Mouse (Mus musculus): ENCODE data around the gene Gm21887.
"Not testable (repeated sequence)": the region's sequence is repeated elsewhere in the genome, so short reads cannot be mapped to it uniquely, and the experiment has no call there.

Gene Gm21887

DNA sequence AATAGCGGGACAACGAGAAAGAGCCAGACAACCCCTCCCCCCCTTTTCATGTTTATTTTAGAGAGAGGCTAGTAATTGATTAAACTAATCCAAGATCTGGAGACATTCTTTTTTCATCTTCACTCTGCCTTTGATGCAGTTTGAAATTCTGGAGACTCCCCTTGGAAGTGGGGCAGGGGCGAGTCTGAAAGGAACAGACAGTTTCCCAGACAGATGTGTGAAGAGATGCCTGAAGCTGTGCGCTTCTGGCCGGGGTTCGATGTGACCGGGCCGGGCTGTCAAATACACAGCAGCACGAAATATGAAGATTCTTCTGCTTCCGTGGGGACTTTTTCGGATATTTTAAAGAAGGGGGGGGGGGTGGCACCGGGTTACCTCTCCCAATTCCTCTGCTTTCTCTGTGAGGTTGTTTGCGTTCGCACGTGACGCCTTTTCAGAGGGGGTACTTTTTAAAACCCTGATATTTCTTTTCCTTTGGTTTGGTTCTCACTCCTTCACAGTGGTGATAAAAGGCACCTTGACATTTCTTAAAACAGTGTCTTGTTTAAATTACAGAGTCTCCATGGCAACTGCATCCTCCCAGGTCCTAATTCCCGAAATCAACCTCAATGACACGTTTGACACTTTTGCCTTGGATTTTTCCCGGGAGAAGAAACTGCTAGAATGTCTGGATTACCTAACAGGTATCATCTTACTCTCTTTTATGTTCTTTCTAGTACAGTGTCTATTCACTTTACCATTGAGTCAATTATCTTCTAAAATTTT is 25.9 kb upstream of the Gm21887 start:
- in situ Hi-C loops (cut with MseI, MboI): not testable (repeated sequence)

DNA sequence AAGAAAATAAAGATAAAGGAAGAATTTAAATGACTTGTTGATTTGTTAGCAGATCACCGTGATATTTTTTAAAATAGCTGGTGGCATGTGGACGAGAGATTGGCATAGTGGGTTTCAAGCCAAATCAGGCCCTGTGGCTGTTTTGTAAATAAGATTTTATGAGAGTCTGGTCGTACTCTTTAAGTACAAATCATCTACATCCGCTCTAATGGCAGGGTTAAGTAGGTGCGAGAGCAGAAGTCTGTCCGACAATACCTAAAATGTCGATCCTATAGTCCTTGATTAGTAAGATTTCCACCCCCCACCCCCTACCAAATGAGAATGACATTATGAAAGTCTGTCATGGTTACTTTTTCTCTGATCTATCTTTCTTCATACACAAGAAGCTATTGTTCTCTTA is 25.1 kb upstream of the Gm21887 start:
- in situ Hi-C loops (cut with MseI, MboI): not testable (repeated sequence)

DNA sequence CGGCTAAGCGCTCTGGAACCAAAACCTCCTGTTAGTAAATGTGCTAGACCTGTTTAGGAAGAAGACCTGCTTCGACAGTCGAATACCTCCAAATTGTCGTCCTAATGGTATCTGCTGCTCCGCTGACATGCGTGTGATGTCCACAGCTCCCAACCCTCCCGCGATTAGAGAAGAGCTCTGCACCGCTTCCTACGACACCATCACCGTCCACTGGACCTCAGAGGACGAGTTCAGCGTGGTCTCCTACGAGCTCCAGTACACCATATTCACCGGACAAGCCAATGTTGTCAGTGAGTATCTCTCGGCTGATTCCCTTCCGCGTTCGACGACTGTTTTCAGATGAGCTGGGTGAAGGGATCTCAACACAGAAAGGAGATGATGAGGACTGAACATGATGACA is 24.6 kb upstream of the Gm21887 start:
- in situ Hi-C loops (cut with MseI, MboI): not testable (repeated sequence)

DNA sequence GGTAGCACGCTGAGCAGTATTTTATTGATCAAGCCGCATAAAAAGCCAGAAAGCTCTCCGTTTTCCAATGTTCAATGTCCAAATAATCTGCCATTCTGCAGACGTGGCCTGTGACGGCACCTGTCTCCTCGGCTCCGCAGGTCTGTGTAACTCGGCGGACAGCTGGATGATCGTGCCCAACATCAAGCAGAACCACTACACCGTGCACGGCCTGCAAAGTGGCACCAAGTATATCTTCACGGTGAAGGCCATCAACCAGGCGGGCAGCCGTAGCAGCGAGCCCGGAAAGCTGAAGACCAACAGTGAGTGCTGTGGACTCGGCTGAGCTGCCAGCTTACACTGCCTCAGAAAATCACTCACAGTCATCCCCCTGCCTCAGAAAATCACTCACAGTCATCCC is 23.7 kb upstream of the Gm21887 start:
- in situ Hi-C loops (cut with MseI, MboI): not testable (repeated sequence)

DNA sequence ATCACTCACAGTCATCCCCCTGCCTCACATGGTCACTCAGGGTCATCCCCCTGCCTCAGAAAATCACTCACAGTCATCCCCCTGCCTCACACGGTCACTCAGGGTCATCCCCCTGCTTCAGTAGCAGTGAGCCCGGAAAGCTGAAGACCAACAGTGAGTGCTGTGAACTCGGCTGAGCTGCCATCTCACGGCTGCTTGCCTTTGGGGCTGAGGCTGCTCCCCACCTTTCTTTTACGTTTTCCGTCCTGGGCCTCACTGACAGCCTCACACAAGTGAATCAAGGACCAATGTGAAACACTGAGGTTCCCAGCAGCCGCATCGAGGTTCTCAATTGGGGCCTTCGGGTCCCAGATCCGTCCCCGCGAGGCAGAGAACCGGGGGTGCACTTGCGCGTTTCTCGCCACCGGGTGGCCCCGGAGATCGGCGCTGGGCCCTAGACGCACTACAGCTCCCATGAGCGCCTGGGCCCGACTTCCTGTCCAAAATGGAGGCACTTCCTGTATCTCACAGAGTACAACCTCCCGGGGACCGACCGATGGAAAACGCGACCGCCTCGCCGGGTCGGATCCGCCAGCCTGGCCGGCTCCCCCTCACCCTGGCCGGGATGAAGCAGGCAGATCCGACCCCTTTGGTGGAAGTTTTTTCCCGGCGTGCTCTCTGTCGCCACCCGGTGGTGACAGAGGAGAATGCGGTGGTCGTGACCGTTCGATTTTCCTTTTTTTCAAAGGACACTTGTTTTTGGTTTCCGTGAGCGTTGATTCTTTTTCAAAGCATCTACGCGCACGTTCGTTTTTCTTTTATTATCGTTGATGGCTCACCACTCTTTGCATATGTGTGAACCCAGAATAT is 22.7 kb upstream of the Gm21887 start:
- in situ Hi-C loops (cut with MseI, MboI): not testable (repeated sequence)

DNA sequence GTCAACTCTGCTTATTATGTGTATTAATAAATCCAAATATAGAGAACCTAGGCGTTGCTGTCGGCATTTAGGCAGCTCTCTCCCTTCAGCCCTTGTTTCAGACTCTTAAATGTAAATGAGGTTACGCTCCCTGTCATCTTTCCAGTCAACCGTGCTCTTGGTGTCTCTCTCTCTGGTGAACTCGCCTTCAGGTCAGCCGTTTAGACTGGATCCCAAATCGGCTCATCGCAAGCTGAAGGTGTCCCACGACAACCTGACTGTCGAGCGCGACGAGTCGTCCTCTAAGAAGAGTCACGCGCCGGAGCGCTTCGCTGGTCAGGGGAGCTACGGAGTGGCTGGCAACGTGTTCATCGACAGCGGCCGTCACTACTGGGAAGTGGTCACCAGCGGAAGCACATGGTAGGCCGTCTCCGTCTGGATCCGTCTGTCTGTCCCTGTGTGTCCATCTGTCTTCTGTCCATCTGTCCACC is 22.1 kb upstream of the Gm21887 start:
- in situ Hi-C loops (cut with MseI, MboI): not testable (repeated sequence)

DNA sequence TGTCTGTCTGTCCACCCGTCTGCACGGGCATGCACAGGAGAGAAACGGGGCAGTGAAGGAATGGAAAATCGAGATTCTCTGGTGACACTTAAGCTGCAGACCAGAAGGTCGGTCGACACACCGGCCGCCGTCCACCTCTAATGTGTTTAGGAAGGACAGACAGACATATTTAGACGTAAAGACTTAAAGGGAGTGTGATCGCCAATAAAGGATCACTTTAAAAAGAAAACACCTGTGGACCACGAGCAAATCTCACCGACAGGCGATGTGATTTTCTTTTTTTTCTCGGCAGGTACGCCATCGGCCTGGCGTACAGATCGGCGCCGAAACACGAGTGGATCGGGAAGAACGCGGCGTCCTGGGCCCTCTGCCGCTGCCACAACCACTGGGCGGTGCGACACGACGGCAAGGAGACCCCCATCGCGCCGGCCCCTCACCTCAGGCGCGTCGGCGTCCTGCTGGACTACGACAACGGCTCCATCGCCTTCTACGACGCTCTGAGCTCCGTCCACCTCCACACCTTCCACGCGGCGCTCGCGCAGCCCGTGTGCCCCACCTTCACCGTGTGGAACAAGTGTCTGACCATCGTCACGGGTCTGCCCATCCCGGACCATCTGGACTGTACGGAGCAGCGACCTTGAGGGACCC is 20.8 kb upstream of the Gm21887 start:
- in situ Hi-C loops (cut with MseI, MboI): not testable (repeated sequence)

DNA sequence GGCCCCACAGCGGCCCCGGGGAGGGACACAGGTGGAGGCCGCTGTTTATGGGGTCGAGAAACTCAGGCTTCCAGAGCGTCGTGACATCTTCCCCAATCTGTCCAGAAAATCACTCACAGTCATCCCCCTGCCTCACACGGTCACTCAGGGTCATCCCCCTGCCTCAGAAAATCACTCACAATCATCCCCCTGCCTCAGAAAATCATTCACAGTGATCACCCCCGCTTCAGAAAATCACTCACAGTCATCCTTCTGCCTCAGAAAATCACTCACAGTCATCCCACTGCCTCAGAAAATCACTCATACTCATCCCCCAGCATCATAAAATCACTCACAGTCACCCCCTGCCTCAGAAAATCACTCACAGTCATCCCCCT is 20.3 kb upstream of the Gm21887 start:
- in situ Hi-C loops (cut with MseI, MboI): not testable (repeated sequence)

DNA sequence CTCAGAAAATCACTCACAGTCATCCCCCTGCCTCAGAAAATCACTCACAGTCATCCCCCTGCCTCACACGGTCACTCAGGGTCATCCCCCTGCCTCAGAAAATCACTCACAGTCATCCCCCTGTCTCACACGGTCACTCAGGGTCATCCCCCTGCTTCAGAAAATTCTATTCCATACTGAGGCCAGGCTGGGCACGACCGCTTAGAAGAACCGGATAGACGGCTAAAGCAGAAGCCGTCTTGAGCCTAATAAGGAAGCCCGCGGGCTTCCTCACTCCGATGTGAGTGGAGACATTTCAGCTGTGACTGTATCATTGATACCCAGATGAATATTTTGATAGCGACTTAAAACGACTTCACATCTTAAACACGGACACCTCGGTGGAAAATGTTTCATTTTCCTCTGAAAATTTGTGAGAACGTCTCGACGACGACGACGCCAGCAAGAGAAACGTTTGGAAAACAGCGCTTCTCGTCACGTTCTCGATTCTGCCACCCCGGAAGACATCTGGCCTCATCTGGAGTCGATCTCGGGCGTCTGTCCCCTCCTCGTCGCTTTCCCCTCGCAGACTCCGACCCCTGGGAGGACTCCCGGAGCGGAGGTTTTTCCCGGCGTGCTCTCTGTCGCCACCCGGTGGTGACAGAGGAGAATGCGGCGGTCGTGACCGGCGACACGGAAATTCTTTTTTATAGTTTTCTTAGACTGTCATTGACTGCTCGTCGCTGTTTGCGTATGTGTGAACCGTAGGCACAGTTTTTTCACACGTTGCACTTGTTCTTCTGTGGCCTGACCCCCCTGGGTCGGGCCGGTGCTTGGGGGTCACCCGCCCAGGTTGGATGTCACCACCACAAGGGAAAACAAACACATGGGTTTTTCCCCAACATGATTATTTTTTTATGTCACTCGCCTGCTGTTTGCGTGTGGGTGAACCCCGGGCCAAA is 19.5 kb upstream of the Gm21887 start:
- in situ Hi-C loops (cut with MseI, MboI): not testable (repeated sequence)

DNA sequence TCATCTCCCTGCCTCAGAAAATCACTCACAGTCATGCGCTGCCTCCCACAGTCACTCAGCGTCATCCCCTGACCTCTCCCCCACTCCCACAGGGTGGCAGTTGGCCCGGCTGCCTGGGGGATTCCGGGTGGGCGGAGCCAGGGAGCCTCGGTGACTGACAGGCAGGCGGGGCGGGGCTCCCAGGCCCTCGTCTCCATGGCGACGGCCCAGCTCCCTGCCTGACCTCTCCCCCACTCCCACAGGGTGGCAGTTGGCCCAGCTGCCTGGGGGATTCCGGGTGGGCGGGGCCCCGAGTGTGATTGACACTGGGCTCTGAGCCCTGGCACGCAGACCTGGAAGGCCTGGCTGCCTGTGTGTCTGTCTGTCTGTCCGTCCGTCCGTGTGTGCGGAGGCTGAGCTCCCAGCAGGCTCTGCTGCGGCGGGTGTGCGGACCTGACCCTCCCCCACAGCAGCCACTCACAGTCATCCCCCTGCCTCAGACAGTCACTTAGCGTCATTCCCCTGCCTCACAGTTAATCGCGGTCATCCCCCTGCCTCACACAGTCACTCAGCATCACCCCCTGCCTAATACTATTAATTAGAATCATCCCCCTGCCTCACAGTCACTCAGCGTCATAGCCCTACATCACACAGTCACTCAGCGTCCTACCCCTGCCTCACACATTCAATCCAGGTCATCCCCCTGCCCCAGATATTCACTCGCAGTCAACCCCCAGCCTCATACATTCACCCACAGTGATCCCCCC is 18.2 kb upstream of the Gm21887 start:
- in situ Hi-C loops (cut with MseI, MboI): not testable (repeated sequence)

DNA sequence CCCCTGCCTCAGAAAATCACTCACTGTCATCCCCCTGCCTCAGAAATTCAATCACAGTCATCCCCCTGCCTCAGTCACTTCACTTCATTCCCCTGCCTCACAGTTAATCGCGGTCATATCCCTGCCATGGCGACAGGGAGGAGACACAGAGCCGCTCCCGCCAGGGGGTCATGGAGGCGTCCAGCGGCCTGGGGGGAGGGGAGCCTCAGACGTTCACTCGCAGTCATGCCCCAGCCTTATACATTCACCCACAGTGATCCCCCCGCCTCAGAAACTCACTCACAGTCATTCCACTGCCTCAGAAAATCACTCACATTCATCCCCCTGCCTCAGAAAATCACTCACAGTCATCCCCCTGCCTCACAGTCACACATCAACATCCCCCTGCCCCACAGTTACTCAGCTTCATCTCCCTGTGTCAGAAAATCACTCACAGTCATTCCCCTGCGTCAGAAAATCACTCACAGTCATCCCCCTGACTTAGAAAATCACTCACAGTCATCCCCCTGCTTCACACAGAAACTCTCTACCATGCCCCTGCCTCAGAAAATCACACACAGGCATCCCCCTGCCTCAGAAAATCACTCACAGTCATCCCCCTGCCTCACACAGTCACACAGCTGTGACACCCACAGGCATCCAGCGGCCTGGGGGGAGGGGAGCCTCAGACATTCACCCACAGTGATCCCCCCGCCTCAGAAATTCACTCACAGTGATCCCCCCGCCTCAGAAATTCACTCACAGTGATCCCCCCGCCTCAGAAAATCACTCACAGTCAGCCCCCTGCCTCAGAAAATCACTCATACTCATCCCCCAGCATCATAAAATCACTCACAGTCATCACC is 17.2 kb upstream of the Gm21887 start:
- in situ Hi-C loops (cut with MseI, MboI): not testable (repeated sequence)

DNA sequence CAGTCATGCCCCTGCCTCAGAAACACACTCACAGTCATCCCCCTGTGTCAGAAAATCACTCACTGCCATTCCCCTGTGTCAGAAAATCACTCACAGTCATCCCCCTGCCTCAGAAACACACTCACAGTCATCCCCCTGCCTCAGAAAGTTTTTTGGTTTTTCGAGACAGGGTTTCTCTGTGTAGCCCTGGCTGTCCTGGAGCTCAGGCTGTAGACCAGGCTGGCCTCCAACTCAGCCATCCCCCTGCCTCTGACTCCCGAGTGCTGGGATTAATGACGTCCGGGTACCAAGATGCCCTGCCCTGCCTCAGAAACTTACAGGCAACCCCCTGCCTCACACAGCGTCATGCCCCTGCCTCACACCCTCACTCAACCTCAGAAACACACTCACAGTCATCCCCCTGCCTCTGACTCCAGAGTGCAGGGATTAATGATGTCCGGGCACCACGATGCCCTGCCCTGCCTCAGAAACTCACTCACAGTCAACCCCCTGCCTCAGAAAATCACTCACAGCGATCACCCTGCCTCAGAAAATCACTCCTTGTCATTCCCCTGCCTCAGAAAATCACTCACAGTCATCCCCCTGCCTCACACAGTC is 16.4 kb upstream of the Gm21887 start:
- in situ Hi-C loops (cut with MseI, MboI): not testable (repeated sequence)

DNA sequence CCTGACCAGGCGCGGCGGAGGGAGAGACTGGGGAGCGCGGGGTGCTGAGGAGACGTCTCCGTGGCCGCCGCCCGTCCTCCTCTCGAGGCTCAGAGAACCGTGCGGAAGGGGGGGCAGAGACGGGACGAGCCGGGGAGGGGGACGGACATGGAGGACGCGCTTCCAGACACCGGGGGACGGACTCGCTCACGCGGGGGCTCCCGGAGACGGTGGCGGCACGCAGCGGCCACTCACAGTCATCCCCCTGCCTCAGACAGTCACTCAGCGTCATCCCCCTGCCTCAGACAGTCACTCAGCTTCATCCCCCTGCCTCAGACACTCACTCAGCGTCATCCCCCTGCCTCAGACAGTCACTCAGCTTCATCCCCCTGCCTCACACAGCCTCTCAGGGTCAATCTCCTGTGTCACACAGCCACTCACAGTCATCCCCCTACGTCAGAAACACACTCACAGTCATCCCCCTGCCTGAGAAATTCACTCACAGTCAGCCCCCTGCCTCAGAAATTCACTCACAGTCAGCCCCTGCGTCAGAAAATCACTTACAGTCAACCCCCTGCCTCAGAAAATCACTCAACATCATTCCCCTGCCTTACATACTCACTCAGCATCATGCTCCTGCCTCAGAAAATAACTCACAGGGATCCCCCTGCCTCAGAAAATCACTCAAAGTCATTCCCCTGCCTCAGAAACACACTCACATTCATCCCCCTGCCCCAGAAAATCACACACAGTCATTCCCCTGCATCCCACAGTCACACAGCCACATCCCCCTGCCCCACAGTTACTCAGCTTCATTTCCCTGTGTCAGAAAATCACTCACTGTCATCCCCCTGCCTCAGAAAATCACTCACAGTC is 15.2 kb upstream of the Gm21887 start:
- in situ Hi-C loops (cut with MseI, MboI): not testable (repeated sequence)

DNA sequence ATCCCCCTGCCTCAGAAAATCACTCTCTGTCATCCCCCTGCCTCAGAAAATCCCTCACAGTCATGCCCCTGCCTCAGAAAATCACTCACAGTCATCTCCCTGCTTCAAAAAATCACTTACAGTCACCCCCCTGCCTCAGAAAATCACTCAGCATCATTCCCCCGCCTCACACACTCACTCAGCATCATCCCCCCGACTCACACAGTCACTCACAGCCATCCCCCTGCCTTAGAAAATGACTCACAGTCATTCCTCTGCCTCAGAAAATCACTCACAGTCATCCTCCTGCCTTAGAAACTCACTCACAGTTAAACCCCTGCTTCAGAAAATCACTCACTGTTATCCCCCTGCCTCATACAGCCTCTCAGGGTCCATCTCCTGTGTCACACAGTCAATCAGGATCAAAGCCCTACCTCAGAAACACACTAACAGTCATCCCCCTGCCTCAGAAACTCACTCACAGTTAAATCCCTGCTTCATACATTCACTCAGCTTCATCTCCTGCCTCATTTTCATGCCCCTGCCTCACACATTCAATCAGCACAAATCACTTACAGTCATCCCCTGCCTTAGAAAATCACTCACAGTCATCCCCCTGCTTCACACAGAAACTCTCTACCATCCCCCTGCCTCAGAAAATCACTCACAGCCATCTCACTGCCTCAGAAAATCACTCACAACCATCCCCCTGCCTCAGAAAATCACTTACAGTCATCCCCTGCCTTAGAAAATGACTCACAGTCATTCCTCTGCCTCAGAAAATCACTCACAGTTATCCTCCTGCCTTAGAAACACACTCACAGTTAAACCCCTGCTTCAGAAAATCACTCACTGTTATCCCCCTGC is 14.4 kb upstream of the Gm21887 start:
- in situ Hi-C loops (cut with MseI, MboI): not testable (repeated sequence)

DNA sequence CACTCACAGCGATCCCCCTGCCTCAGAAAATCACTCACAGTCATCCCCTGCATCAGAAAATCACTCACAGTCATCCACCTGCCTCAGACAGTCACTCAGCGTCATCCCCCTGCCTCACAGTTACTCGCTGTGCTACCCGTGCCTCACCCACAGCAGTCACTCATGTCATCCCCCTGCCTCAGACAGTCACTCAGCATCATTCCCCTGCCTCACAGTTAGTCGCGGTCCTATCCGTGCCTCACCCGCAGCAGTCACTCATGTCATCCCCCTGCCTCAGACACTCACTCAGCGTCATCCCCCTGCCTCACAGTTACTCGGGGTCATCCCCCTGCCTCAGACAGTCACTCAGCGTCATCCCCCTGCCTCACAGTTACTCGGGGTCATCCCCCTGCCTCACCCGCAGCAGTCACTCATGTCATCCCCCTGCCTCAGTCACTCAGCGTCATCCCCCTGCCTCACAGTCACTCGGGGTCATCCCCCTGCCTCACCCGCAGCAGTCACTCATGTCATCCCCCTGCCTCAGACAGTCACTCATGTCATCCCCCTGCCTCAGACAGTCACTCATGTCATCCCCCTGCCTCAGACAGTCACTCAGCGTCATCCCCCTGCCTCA is 13.4 kb upstream of the Gm21887 start:
- in situ Hi-C loops (cut with MseI, MboI): not testable (repeated sequence)

DNA sequence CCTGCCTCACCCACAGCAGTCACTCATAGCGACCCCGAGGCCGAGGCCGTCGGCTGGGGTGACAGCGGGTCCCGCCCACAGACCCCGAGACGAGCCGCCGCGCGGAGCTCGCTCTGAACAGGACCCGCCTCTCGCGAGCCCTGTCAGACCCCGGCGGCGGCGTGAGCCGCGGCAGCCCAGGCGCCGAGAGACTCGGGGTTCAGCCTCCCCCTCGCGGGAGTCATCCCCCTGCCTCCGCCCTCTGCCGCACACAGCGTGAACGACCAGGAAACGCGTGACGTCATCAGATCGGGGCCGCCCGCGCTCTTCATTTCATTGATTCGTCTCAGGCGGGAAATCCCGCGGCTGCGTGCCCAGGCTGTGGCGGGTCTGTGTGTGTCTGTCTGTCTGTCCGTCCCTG is 12.5 kb upstream of the Gm21887 start:
- in situ Hi-C loops (cut with MseI, MboI): not testable (repeated sequence)

DNA sequence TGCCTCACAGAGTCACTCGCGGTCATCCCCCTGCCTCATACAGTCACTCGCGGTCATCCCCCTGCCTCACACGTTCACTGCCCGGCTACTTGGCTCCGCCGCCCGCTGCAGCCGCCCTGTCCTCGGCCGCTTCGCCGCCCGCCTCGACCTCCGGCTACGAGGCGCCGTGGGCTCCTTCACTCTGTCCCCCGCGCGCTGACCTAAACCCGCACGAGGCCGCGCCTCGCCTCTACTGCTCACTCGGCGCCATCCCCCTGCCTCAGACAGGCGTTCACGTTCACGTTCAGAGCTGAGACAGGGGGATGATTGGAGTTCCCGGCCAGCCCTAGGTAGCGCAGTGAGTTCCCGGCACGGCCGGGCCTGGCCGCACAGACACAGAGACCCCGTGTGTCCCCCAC is 12.0 kb upstream of the Gm21887 start:
- in situ Hi-C loops (cut with MseI, MboI): not testable (repeated sequence)
